Mouse (Mus musculus) right cerebral cortex, postnatal 36 days (tissue): ENCODE measurements around the gene Mlph.

Source experiments
- DNase-seq, 2 experiments: peaks; one replicate each; pipeline ENCODE4 v3.0.0; 2022; ENCODE audit warnings: low spot score in 2 of 2, mixed read lengths in 1 of 2

Mlph gene

GRCm38 (mm10) chr1:90969347-90969784, 54.5 kb downstream of the Mlph start, which contains the start of gene Rab17:
Gene Rab17 (minus strand): TSS chr1:90969661.
- DNase-seq, result no peak

DNA sequence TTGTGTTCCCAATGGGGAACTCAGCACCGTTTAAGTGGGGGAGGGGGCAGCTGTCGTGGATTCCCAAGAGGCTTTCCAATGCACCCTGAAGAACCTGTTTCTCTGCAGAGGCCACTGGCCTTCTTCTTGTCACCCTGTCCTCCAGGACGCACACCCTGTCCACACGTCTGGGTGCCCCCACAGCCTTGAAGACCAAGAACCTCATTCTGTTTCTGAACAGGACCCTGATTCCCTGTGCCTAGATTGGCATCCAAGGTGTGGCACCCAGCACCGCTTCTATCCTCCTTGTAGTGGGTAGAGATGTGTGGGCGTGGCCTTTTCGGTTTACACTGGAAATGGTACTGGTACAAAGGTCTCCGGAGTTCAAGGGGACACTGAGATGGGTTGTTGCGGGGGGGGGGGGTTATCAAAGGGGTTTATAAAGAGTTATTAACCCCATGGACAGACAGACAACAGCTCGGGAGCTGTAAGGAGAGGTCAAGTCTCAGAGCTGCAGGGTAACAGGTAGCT, 55.1 kb downstream of the Mlph start:
- DNase-seq, result no peak

GRCm38 (mm10) chr1:90972911-90973573, 58.2 kb downstream of the Mlph start:
- DNase-seq, result peak; percentile 83 to 84

DNA sequence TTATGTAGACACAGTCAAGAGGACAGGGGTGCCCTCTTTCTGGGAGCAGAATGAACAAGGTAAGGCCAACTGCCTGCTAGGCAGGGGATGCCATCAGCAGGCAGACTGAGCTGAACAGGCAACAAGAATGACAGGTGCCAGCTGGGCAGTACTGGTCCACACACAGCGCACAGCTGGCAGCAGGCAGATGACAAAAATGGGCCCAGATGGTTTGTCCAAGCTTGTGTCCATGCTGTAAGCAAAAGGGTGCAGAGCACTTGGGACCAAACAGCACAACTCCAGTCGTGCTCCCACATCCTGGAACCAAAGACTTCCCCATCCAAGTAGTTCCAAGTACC, 58.7 kb downstream of the Mlph start:
- DNase-seq, result no peak

- peak; percentile 64 to 71 for DNase-seq
Measured at GRCm38 (mm10) chr1:90974906-90975649, 60.2 kb downstream of the Mlph start.

- DNase-seq, result no peak
Measured at GRCm38 (mm10) chr1:90975960-90976359, 61.1 kb downstream of the Mlph start.

- DNase-seq, result no peak
Measured at GRCm38 (mm10) chr1:90980638-90981330, 65.9 kb downstream of the Mlph start.

GRCm38 (mm10) chr1:90981346-90981745, 66.5 kb downstream of the Mlph start:
- DNase-seq, result no peak

- no peak for DNase-seq
Measured at GRCm38 (mm10) chr1:90995916-90996315, 81.0 kb downstream of the Mlph start.

DNA sequence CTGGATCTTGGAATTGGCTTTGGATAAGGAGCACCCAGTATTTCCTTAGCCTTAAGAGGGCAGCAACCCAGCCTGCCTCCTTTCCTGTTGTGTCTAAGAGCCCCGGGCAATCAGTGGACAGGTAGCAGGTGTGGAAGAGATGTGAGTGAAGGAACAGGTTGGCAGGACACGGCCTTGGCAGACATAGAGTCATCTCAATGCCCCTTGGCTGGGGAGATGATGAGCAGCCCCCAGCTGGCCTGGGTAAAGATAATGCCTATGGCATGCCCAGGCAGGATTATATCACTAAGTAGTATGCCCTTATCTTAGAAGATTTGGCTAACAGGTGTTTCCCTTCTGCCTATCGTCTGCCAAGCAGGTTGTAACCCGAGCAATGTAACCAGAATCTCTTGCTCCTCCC, 82.3 kb downstream of the Mlph start:
- DNase-seq, result no peak

GRCm38 (mm10) chr1:90997641-90998040, 82.8 kb downstream of the Mlph start:
- DNase-seq, result no peak

- DNase-seq, result peak; percentile 40 to 49
Measured at GRCm38 (mm10) chr1:90998268-90998890, 83.5 kb downstream of the Mlph start, which contains the start of gene Lrrfip1. Gene Lrrfip1 (plus strand): TSS chr1:90998737.

GRCm38 (mm10) chr1:90998891-90999611, 84.2 kb downstream of the Mlph start:
- no peak for DNase-seq

DNA sequence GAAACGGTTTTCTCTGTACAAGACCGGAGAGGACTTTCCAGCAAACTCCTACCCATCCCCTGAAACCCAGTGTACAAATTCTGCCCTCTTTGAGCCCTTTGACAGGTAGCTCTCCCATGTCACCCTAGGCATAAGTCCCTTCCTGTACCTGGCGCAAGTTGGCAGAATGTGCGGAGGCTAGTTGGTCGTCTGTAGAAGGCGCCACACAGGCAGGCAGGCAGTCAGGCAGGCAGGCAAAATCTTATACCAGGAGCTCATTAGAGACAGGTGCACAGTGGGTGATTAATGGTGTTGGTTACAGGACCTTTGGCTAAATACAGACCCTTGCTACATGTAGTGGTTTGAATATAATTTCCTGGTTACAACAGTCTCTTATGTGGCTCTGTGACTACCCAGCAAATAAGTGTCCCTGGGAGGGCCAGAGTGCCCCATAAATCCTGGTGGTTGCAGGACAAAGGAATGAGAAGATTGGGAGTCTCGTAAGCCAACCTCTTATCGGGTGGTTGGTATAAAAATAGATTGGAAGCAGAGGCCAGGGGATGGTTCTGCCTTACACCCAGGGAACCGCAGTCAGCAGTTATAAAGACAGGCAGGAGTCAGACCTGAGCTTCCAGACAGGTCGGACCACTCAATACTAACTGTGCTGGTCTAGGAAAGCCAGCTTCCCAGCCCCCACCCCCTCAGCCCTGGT, 85.2 kb downstream of the Mlph start:
- no peak for DNase-seq
